In genomic region chr13:34148181-34148580, GRCm38 (mm10) we compare ENCODE assay signal across 10 mouse cellular contexts. TPM values are rescaled to one million over a fixed set of nuclear protein-coding genes. Genes with fewer than 3 reads are reported as not detected.
A peak's percentile ranks its signal among the peaks of the same experiment; 100 is the strongest.
DNase-seq lines count a peak whose midpoint lies in the region; ATAC-seq lines count a peak whose summit lies in the region.
"Had no signal": no experiment of that assay in that cellular context is flagged by ENCODE, and none has a peak within 500 bp of the region (broad histone marks: within the 10 kb centered on the region; RNA-seq: fewer than 3 reads in every experiment).

No protein-coding gene starts in this region.

- H3K4me1 ChIP-seq in heart, embryonic 12.5 days (replicated peaks), result peaks cover 33% of the 10 kb centered on the region
- H3K4me1 ChIP-seq in embryonic facial prominence, embryonic 11.5 days (ENCODE audit: control insufficient read depth, insufficient read depth, low read length), result no peaks in the 10 kb centered on the region
- H3K4me1 ChIP-seq in midbrain, embryonic 13.5 days (replicated peaks), result peaks cover 46% of the 10 kb centered on the region
- H3K4me1 ChIP-seq in liver, embryonic 11.5 days (replicated peaks; ENCODE audit: control insufficient read depth, insufficient read depth, low read length), result peaks cover 7% of the 10 kb centered on the region

- intact Hi-C loops in heart, postnatal 10 days (cut with DNase I), result no loop called here

- no peak for ATAC-seq in heart, embryonic 12.5 days (ENCODE audit: insufficient number of reproducible peaks, low FRiP score)
- ATAC-seq in embryonic facial prominence, embryonic 11.5 days (replicated peaks; ENCODE audit: insufficient number of reproducible peaks, low FRiP score, low TSS enrichment, low read depth), result no peak
- peak; percentile 7; the same call in 1 of the 2 replicates for ATAC-seq in midbrain, embryonic 13.5 days
- no peak for ATAC-seq in liver, embryonic 11.5 days (replicated peaks; ENCODE audit: low FRiP score)

- no peak for DNase-seq in heart, adult 9 months (ENCODE audit: low spot score in 2 of 2)
- DNase-seq in embryonic facial prominence, embryonic 11.5 days (ENCODE audit: low spot score), result no peak
- peak; percentile 26 to 39 for DNase-seq in heart, postnatal 10 days
- DNase-seq in liver, embryonic 11.5 days (ENCODE audit: low spot score), result no peak
- no peak for DNase-seq in embryo, embryonic 9.5 days (ENCODE audit: extremely low spot score)
- no peak for DNase-seq in frontal cortex, postnatal 10 days (ENCODE audit: low spot score in 2 of 2)

- 0 out of 2 replicates have a peak overlapping the region, but pooled peaks have one; percentile 62 for H3K4me2 ChIP-seq in heart, embryonic 12.5 days
- H3K4me2 ChIP-seq in embryonic facial prominence, embryonic 11.5 days (ENCODE audit: low read depth, low read length), result no peak overlapping the region
- H3K4me2 ChIP-seq in midbrain, embryonic 13.5 days (replicated peaks), result peak overlapping the region; percentile 59
- H3K4me2 ChIP-seq in liver, embryonic 11.5 days, result no peak overlapping the region

- H3K4me3 ChIP-seq in heart, embryonic 12.5 days, result no peak overlapping the region
- H3K4me3 ChIP-seq in embryonic facial prominence, embryonic 11.5 days (ENCODE audit: low read depth, low read length), result no peak overlapping the region
- H3K4me3 ChIP-seq in midbrain, embryonic 13.5 days (replicated peaks), result peak overlapping the region; percentile 40
- H3K4me3 ChIP-seq in liver, embryonic 11.5 days (ENCODE audit: low read depth, low read length), result no peak overlapping the region

- no peaks in the 10 kb centered on the region for H3K9me3 ChIP-seq in heart, embryonic 12.5 days (replicated peaks)
- H3K9me3 ChIP-seq in embryonic facial prominence, embryonic 11.5 days (replicated peaks; ENCODE audit: control insufficient read depth, low read length), result no peaks in the 10 kb centered on the region
- H3K9me3 ChIP-seq in midbrain, embryonic 13.5 days, result no peaks in the 10 kb centered on the region
- H3K9me3 ChIP-seq in liver, embryonic 11.5 days (ENCODE audit: control insufficient read depth, low read length), result no peaks in the 10 kb centered on the region
- H3K9me3 ChIP-seq: megakaryocyte, embryonic 14.5 days had no signal

- no peak overlapping the region for H3K9ac ChIP-seq in heart, embryonic 12.5 days
- no peak overlapping the region for H3K9ac ChIP-seq in embryonic facial prominence, embryonic 11.5 days (replicated peaks; ENCODE audit: low read length)
- H3K9ac ChIP-seq in midbrain, embryonic 13.5 days (replicated peaks), result peak overlapping the region; percentile 69
- H3K9ac ChIP-seq in liver, embryonic 11.5 days (ENCODE audit: low read depth, low read length), result no peak overlapping the region

- H3K27ac ChIP-seq in heart, embryonic 12.5 days (ENCODE audit: poor library complexity, severe bottlenecking), result 0 out of 2 replicates have a peak overlapping the region, but pooled peaks have one; percentile 61
- H3K27ac ChIP-seq in embryonic facial prominence, embryonic 11.5 days (replicated peaks; ENCODE audit: low read depth, low read length), result peak overlapping the region; percentile 85; the same call in 1 of the 2 replicates
- peak overlapping the region; percentile 100 for H3K27ac ChIP-seq in midbrain, embryonic 13.5 days
- H3K27ac ChIP-seq in liver, embryonic 11.5 days (ENCODE audit: low read depth, low read length), result no peak overlapping the region; the same call in 1 of the 2 replicates

- H3K36me3 ChIP-seq in heart, embryonic 12.5 days, result no peaks in the 10 kb centered on the region
- H3K36me3 ChIP-seq in embryonic facial prominence, embryonic 11.5 days (replicated peaks; ENCODE audit: control insufficient read depth, insufficient read depth, low read depth, low read length), result no peaks in the 10 kb centered on the region
- H3K36me3 ChIP-seq in midbrain, embryonic 13.5 days, result no peaks in the 10 kb centered on the region
- H3K36me3 ChIP-seq in liver, embryonic 11.5 days (ENCODE audit: control insufficient read depth, insufficient read depth, low read length), result no peaks in the 10 kb centered on the region

- WGBS in heart, embryonic 12.5 days, result 73% methylated on average over 3 of the region's 3 CpGs
- 64% methylated on average over 3 of the region's 3 CpGs for WGBS in embryonic facial prominence, embryonic 11.5 days
- WGBS in midbrain, embryonic 13.5 days, result 25% methylated on average over 3 of the region's 3 CpGs
- 69% methylated on average over 3 of the region's 3 CpGs for WGBS in liver, embryonic 11.5 days

- H3K27me3 ChIP-seq in heart, embryonic 12.5 days (replicated peaks), result no peaks in the 10 kb centered on the region
- no peaks in the 10 kb centered on the region for H3K27me3 ChIP-seq in embryonic facial prominence, embryonic 11.5 days (ENCODE audit: control insufficient read depth, insufficient read depth, low read length)
- H3K27me3 ChIP-seq in midbrain, embryonic 13.5 days, result no peaks in the 10 kb centered on the region
- H3K27me3 ChIP-seq in liver, embryonic 11.5 days (replicated peaks; ENCODE audit: control insufficient read depth, insufficient read depth, low read length), result peaks cover 20% of the 10 kb centered on the region
- H3K27me3 ChIP-seq: CH12.LX had no signal

RNA-seq across cellular contexts. Expression of gene Psmg4, which starts 14.6 kb away (rescaled TPM):
- polyA plus RNA-seq in heart, embryonic 12.5 days (2016; fragmentation: Nextera tagmentation; extraction: Ambion mirVana), result 76.9 and 78.8 TPM in 2 replicates
- polyA plus RNA-seq in embryonic facial prominence, embryonic 11.5 days (2014; fragmentation: Nextera tagmentation; extraction: Ambion mirVana), result 101 and 108 TPM in 2 replicates
- 10 to 100 TPM; 34.0 to 39.0 TPM for total RNA-seq in heart, postnatal 10 days (2021)
- 92.5 and 94.6 TPM in 2 replicates for polyA plus RNA-seq in midbrain, embryonic 13.5 days (2015; fragmentation: Nextera tagmentation; extraction: Ambion mirVana)
- polyA plus RNA-seq in liver, embryonic 11.5 days (2014; fragmentation: Nextera tagmentation; extraction: Ambion mirVana), result 85.0 and 91.4 TPM in 2 replicates

RNA-seq across cellular contexts. Expression of gene Tubb2b, which starts 17.9 kb away (rescaled TPM):
- polyA plus RNA-seq in heart, embryonic 12.5 days (2016; fragmentation: Nextera tagmentation; extraction: Ambion mirVana), result 24.2 and 28.8 TPM in 2 replicates
- polyA plus RNA-seq in embryonic facial prominence, embryonic 11.5 days (2014; fragmentation: Nextera tagmentation; extraction: Ambion mirVana), result 77.6 and 88.3 TPM in 2 replicates
- total RNA-seq in heart, postnatal 10 days (2021), result 10 to 100 TPM; 22.7 to 27.2 TPM
- 833 and 846 TPM in 2 replicates for polyA plus RNA-seq in midbrain, embryonic 13.5 days (2015; fragmentation: Nextera tagmentation; extraction: Ambion mirVana)
- 7.6 and 7.7 TPM in 2 replicates for polyA plus RNA-seq in liver, embryonic 11.5 days (2014; fragmentation: Nextera tagmentation; extraction: Ambion mirVana)

Comparison
In these comparisons a context has a peak if more than half of its experiments do, and no peak if none do; other contexts are left out.
1. DNase-seq: peak in heart, postnatal 10 days (2 of 2); none in heart, adult 9 months (0 of 2), embryonic facial prominence, embryonic 11.5 days (single experiment), liver, embryonic 11.5 days (single experiment), embryo, embryonic 9.5 days (single experiment) and frontal cortex, postnatal 10 days (0 of 2).
2. H3K4me2 ChIP-seq: peak in heart, embryonic 12.5 days (single experiment) and midbrain, embryonic 13.5 days (single experiment); none in embryonic facial prominence, embryonic 11.5 days (single experiment) and liver, embryonic 11.5 days (single experiment).